ENCODE assay signal across 8 mouse cellular contexts in genomic region chr9:74953265-74953958, GRCm38 (mm10). TPM values are rescaled to one million over a fixed set of nuclear protein-coding genes. Genes with fewer than 3 reads are reported as not detected.
DNase-seq lines count a peak whose midpoint lies in the region; ATAC-seq and TF ChIP-seq lines count a peak whose summit lies in the region.

No protein-coding gene starts in this region.

- TF ChIP-seq CTCF in cortical plate, adult 2 months (IDR thresholded peaks at IDR 0.05; ENCODE audit: extremely low read depth, insufficient read depth, low read length) = no peak
- peak; percentile 51 for TF ChIP-seq CTCF in intestine, postnatal 0 days (IDR thresholded peaks at IDR 0.05; ENCODE audit: low read depth)
- TF ChIP-seq CTCF in testis, adult 2 months (IDR thresholded peaks at IDR 0.05; ENCODE audit: control insufficient read depth, insufficient read depth, insufficient replicate concordance, low read depth, low read length) = no peak

- peak overlapping the region; percentile 53 for H3K4me3 ChIP-seq in cortical plate, adult 2 months (ENCODE audit: insufficient read depth, low read length)
- peak overlapping the region; percentile 95 for H3K4me3 ChIP-seq in intestine, postnatal 0 days (ENCODE audit: low read depth, low read length)
- peak overlapping the region; percentile 77 for H3K4me3 ChIP-seq in liver, embryonic 13.5 days (replicated peaks)
- H3K4me3 ChIP-seq in testis, adult 2 months (ENCODE audit: control insufficient read depth, low read depth, low read length) = peak overlapping the region; percentile 97

- no peaks in the 10 kb centered on the region for H3K27me3 ChIP-seq in intestine, postnatal 0 days (replicated peaks; ENCODE audit: control insufficient read depth, insufficient read depth, low read length)
- H3K27me3 ChIP-seq in liver, embryonic 13.5 days = no peaks in the 10 kb centered on the region
- H3K27me3 ChIP-seq in testis, adult 2 months (ENCODE audit: control insufficient read depth, insufficient read depth, low read length) = no peaks in the 10 kb centered on the region

- no peaks in the 10 kb centered on the region for H3K9me3 ChIP-seq in intestine, postnatal 0 days (ENCODE audit: control insufficient read depth)
- H3K9me3 ChIP-seq in liver, embryonic 13.5 days (replicated peaks) = no peaks in the 10 kb centered on the region

- 4% methylated on average over 31 of the region's 31 CpGs for WGBS in intestine, postnatal 0 days
- 10% methylated on average over 31 of the region's 31 CpGs for WGBS in liver, embryonic 13.5 days (ENCODE audit: insufficient replicate concordance)

- 0 out of 2 replicates have a peak, but pooled peaks cover 1% of the 10 kb centered on the region for H3K4me1 ChIP-seq in cortical plate, adult 2 months (ENCODE audit: control insufficient read depth, insufficient read depth, low read length)
- no peaks in the 10 kb centered on the region for H3K4me1 ChIP-seq in intestine, postnatal 0 days (replicated peaks; ENCODE audit: control insufficient read depth, insufficient read depth, low read length)
- H3K4me1 ChIP-seq in liver, embryonic 13.5 days (replicated peaks) = peaks cover 15% of the 10 kb centered on the region
- H3K4me1 ChIP-seq in testis, adult 2 months (ENCODE audit: control insufficient read depth, insufficient read depth, low read length) = no peaks in the 10 kb centered on the region; the same call in 1 of the 2 replicates

- DNase-seq in right cerebral cortex, adult 18-20 months = peak; percentile 57
- DNase-seq in right cerebral cortex, postnatal 25 days = no peak
- peak; percentile 42 for DNase-seq in liver, embryonic 13.5 days
- peak; percentile 80 for DNase-seq in naive thymus-derived CD4-positive, alpha-beta T cell, adult 2 months (ENCODE audit: low read depth)

- peak overlapping the region; percentile 99 for H3K4me2 ChIP-seq in intestine, postnatal 0 days (replicated peaks; ENCODE audit: low read depth)
- peak overlapping the region; percentile 95 for H3K4me2 ChIP-seq in liver, embryonic 13.5 days

- peak overlapping the region; percentile 80 for H3K27ac ChIP-seq in cortical plate, adult 2 months (ENCODE audit: insufficient read depth, low read length)
- peak overlapping the region; percentile 94 for H3K27ac ChIP-seq in intestine, postnatal 0 days (ENCODE audit: low read depth, low read length)
- H3K27ac ChIP-seq in liver, embryonic 13.5 days = peak overlapping the region; percentile 77
- peak overlapping the region; percentile 94 for H3K27ac ChIP-seq in testis, adult 2 months (ENCODE audit: control insufficient read depth, insufficient read depth, low read depth, low read length)

- no peaks in the 10 kb centered on the region for H3K36me3 ChIP-seq in intestine, postnatal 0 days (ENCODE audit: control insufficient read depth, insufficient read depth)
- no peaks in the 10 kb centered on the region for H3K36me3 ChIP-seq in liver, embryonic 13.5 days
- peaks cover 2% of the 10 kb centered on the region for H3K36me3 ChIP-seq in testis, adult 2 months (ENCODE audit: control insufficient read depth, insufficient read depth, low read length)

- no peak for TF ChIP-seq POLR2A in cortical plate, adult 2 months (IDR thresholded peaks at IDR 0.05; ENCODE audit: extremely low read depth, insufficient read depth, low read length)
- TF ChIP-seq POLR2A in testis, adult 2 months (IDR thresholded peaks at IDR 0.05; ENCODE audit: control insufficient read depth, low read depth, low read length) = no peak; the same call in 1 of the 2 replicates

- H3K9ac ChIP-seq in intestine, postnatal 0 days (ENCODE audit: low read depth, low read length) = peak overlapping the region; percentile 74
- H3K9ac ChIP-seq in liver, embryonic 13.5 days = peak overlapping the region; percentile 76

- peak; percentile 47 for ATAC-seq in granulocyte monocyte progenitor cell, adult 5-6 weeks (replicated peaks; ENCODE audit: poor library complexity, severe bottlenecking)
- peak; percentile 80 for ATAC-seq in intestine, postnatal 0 days
- peak; percentile 69 for ATAC-seq in liver, embryonic 13.5 days (ENCODE audit: low read depth)

RNA-seq across cellular contexts. Expression of gene Fam214a, which starts 0.7 kb away (rescaled TPM):
- polyA plus RNA-seq in cortical plate, adult 2 months (2012; rRNA removed) = 26.5 and 27.7 TPM in 2 replicates
- 8.8 and 9.2 TPM in 2 replicates for total RNA-seq in granulocyte monocyte progenitor cell, adult 5-6 weeks (2014; fragmentation: Nextera tagmentation)
- total RNA-seq in granulocyte monocyte progenitor cell, adult 5-6 weeks (2017) = 9.4 and 13.5 TPM in 2 replicates
- polyA plus RNA-seq in intestine, postnatal 0 days (2015; fragmentation: Nextera tagmentation; extraction: Ambion mirVana) = 5.1 and 5.7 TPM in 2 replicates
- polyA plus RNA-seq in liver, embryonic 13.5 days (2015; fragmentation: Nextera tagmentation; extraction: Ambion mirVana) = 1.4 and 1.6 TPM in 2 replicates
- polyA plus RNA-seq in testis, adult 2 months (2012; rRNA removed) = 12.1 and 13.8 TPM in 2 replicates
